21 mouse cellular contexts compared by ENCODE assay signal in the genomic region with DNA sequence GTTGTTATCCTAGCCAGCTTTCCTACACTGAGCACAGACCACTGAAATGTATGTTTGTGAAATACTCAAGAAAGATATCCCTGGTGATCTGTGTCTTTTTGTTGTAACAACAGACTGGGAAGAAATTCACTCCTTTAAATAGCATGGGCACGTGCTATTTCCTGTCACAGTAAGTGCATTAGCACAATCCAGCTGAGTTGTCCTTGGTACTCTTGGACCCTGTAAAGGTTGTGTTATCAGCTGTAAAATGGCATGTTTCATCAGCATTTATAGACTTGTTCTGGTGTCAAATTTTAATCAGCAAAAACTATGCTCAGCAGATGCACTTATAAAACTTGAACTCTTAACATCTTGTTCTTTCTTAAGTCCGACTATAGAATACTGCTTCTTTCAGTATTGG.
"Had no signal": no experiment of that assay in that cellular context is flagged by ENCODE, and none has a peak within 500 bp of the region (broad histone marks: within the 10 kb centered on the region; RNA-seq: fewer than 3 reads in every experiment).

No protein-coding gene starts in this region.

- H3K27me3 ChIP-seq: liver, embryonic 15.5 days; lung, embryonic 15.5 days; midbrain, embryonic 12.5 days; neural tube, embryonic 13.5 days; neural tube, embryonic 15.5 days had no signal

- ATAC-seq: liver, postnatal 0 days; lung, postnatal 0 days; midbrain, embryonic 16.5 days had no signal

- H3K4me2 ChIP-seq: liver, embryonic 15.5 days; lung, embryonic 15.5 days; midbrain, embryonic 12.5 days; neural tube, embryonic 13.5 days; neural tube, embryonic 15.5 days had no signal

- DNase-seq: liver, postnatal 0 days; lung, adult 2 months; lung, postnatal 14 days; lung, postnatal 4 days; midbrain, embryonic 14.5 days; retina, postnatal 1 day; right cerebral cortex, postnatal 25 days; right cerebral cortex, postnatal 4 days; spleen, adult 18-20 months; thymus, adult 18-20 months; thymus, postnatal 14 days; thymus, postnatal 36 days had no signal

- H3K4me1 ChIP-seq: lung, embryonic 15.5 days; midbrain, embryonic 10.5 days; neural tube, embryonic 13.5 days; neural tube, embryonic 15.5 days had no signal

- H3K9ac ChIP-seq: liver, embryonic 15.5 days; liver, postnatal 0 days; lung, embryonic 15.5 days; midbrain, embryonic 12.5 days; neural tube, embryonic 13.5 days; neural tube, embryonic 15.5 days had no signal

- H3K27ac ChIP-seq: liver, embryonic 15.5 days; lung, embryonic 15.5 days; midbrain, embryonic 10.5 days; midbrain, embryonic 12.5 days; neural tube, embryonic 13.5 days; neural tube, embryonic 15.5 days had no signal

- H3K9me3 ChIP-seq: liver, embryonic 15.5 days; lung, embryonic 15.5 days; midbrain, embryonic 10.5 days; midbrain, embryonic 12.5 days; neural tube, embryonic 13.5 days; neural tube, embryonic 15.5 days had no signal

- H3K4me3 ChIP-seq: liver, embryonic 15.5 days; lung, embryonic 15.5 days; midbrain, embryonic 10.5 days; midbrain, embryonic 12.5 days; myocyte; neural tube, embryonic 13.5 days; neural tube, embryonic 15.5 days had no signal

- H3K36me3 ChIP-seq: midbrain, embryonic 12.5 days; neural tube, embryonic 13.5 days; neural tube, embryonic 15.5 days had no signal
